Mouse (Mus musculus) left cerebral cortex, postnatal 25 days (tissue): ENCODE measurements at regions not wholly inside any gene's neighbourhood (a gene's known extent, or its start where the extent isn't known, plus 50 kb on each side); places are given as distances from the start of the nearest gene placed in this dataset.
"Not testable (repeated sequence)": the region's sequence is repeated elsewhere in the genome, so short reads cannot be mapped to it uniquely, and the experiment has no call there.

ENCODE experiments used
- DNase-seq, 2 experiments: peaks; one replicate each; pipeline ENCODE4 v3.0.0; 2022; ENCODE audit warnings: low spot score in 2 of 2, mixed read lengths in 1 of 2
- intact Hi-C: fragments of 180-260 bp; cut with DNase I; formaldehyde crosslinking; loops from one replicate; pipeline ENCODE4 v1.15.1; 2025

DNA sequence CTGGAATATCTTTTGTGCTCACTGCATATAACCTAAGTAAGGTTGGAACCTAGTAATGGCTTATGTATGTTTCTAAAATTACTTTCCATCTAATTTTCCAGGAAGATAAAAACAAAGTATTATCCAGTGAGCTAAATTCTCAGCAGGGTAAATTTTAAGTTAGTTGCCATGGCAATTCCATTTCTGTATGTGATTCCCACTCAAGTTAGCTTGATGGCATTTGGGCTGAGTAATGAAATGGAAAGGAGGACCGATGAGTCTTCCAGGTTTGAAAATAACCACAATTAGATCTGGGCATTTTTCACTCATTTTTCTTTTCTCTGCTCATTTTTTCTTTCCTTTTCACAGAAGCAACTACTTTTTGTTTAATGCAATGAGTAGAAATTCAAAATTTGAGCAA lies 398.4 kb upstream of the Gm10801 start:
- intact Hi-C loops = loop anchor here (5.0 kb wide), 1 partner anchor 141 kb away; no protein-coding TSS in a partner anchor
- DNase-seq = peak; percentile 3 to 78

- intact Hi-C loops = no loop called here
- DNase-seq = no peak
These were observed 392.5 kb upstream of the Gm10801 start for GRCm38 (mm10) chr2:98269562-98269961.

GRCm38 (mm10) chr2:98286796-98287352 lies 375.2 kb upstream of the Gm10801 start:
- intact Hi-C loops = loop anchor here (2.0 to 10.0 kb wide), 3 partner anchors 164 to 672 kb away; no protein-coding TSS in a partner anchor
- DNase-seq = peak; percentile 36 to 90

DNA sequence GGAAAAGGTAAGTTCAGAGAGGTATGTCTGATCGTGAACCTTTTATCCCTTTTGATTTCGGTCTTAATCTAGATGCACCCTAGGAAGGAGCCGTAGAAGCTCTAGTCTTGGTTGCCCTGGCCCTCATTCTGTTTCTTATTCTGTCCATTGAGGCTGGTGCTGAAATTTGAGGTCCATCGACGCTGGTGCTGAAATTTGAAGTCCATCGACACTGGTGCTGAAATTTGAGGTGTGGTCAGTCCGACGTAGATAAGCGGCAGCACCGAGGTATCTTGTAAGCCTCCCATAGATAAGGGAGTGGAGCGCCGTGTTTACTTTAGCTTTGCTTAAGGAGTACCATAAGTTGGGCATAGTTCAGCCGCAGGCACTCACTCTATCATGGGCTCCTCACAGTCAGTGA lies 332.0 kb upstream of the Gm10801 start:
- intact Hi-C loops, DNase-seq: not testable (repeated sequence)

DNA sequence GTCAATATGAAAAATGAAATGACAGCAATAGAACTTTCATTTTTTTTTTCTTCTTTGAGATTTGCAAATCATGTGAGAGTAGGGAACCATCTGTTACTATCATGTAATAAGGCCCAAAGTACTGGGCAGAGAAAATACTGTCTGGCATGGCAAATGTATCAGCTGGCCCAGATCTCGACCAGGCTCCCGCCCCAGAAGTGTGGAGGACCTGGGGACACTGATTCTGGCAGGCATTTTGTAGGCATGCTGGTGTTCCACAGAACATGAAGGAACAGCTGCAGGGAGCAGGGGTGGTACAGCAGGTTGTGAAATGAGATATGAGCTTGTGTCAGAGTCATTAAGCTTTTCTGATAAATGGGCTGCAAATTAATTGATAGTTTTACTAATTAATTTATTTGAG lies 307.8 kb upstream of the Gm10801 start:
- intact Hi-C loops = no loop called here
- peak in 1 of 2 experiments; percentile 4 for DNase-seq

GRCm38 (mm10) chr2:98379211-98379610 lies 282.8 kb upstream of the Gm10801 start:
- intact Hi-C loops = no loop called here
- no peak for DNase-seq
